Mouse (Mus musculus): ENCODE measurements around the gene Hoxd3. TPM values are rescaled to one million over a fixed set of nuclear protein-coding genes. Genes with fewer than 3 reads are reported as not detected.

Gene Hoxd3
- polyA plus RNA-seq, 1 experiment from 2014 or later, result 0.08 TPM

- Histone ChIP-seq H3K4me2 (ENCODE audit: low read depth, low read length, severe bottlenecking) (no peak overlapping the region), H3K9ac (ENCODE audit: low read length) (no peak overlapping the region), H3K27me3 (ENCODE audit: control insufficient read depth, insufficient read depth, low read length) (peaks cover 96% of the 10 kb centered on the region), H3K9me3 (ENCODE audit: control insufficient read depth, low read length) (no peaks in the 10 kb centered on the region), H3K4me1 (replicated peaks; ENCODE audit: control insufficient read depth, insufficient read depth, low read length) (peaks cover 8% of the 10 kb centered on the region), H3K36me3 (ENCODE audit: control insufficient read depth, insufficient read depth, low read length) (no peaks in the 10 kb centered on the region), H3K27ac (ENCODE audit: low read depth, low read length) (no peak overlapping the region), H3K4me3 (ENCODE audit: low read depth, low read length) (no peak overlapping the region)
- ATAC-seq (replicated peaks; ENCODE audit: low FRiP score) (no peak), DNase-seq (ENCODE audit: low spot score) (no peak)
- WGBS, result 3% methylated on average over 6 of the region's 6 CpGs
These were observed 34.0 kb downstream of the Hoxd3 start for GRCm38 (mm10) chr2:74745540-74746297.

DNA sequence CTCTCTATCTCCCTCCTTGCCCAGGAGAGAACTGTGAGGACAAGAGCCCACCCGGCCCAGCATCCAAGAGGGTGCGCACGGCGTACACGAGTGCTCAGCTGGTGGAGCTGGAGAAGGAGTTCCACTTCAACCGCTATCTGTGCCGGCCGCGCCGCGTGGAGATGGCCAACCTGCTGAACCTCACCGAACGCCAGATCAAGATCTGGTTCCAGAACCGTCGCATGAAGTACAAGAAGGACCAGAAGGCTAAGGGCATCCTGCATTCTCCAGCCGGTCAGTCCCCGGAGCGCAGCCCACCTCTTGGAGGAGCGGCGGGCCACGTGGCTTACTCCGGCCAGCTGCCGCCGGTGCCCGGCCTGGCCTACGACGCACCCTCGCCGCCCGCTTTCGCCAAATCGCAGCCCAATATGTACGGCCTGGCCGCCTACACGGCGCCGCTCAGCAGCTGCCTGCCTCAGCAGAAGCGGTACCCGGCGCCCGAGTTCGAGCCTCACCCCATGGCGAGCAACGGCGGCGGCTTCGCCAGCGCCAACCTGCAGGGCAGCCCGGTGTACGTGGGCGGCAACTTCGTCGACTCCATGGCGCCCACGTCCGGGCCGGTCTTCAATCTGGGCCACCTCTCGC lies 34.7 kb downstream of the Hoxd3 start:
- no peak overlapping the region for H3K9ac ChIP-seq (ENCODE audit: low read length)
- no peak overlapping the region for H3K4me2 ChIP-seq (ENCODE audit: low read depth, low read length, severe bottlenecking)
- H3K4me1 ChIP-seq (replicated peaks; ENCODE audit: control insufficient read depth, insufficient read depth, low read length), result peaks cover 8% of the 10 kb centered on the region
- no peak overlapping the region for H3K27ac ChIP-seq (ENCODE audit: low read depth, low read length)
- DNase-seq (ENCODE audit: low spot score) (peak; percentile 63), ATAC-seq (replicated peaks; ENCODE audit: low FRiP score) (0 out of 2 replicates have a peak, but pooled peaks have one; percentile 23)
- H3K36me3 ChIP-seq (ENCODE audit: control insufficient read depth, insufficient read depth, low read length), result no peaks in the 10 kb centered on the region
- no peaks in the 10 kb centered on the region for H3K9me3 ChIP-seq (ENCODE audit: control insufficient read depth, low read length)
- H3K4me3 ChIP-seq (ENCODE audit: low read depth, low read length), result no peak overlapping the region
- peaks cover 96% of the 10 kb centered on the region for H3K27me3 ChIP-seq (ENCODE audit: control insufficient read depth, insufficient read depth, low read length)
- WGBS, result under 1% methylated on average over 49 of the region's 58 CpGs

- Histone ChIP-seq H3K27ac (ENCODE audit: low read depth, low read length) (no peak overlapping the region), H3K4me1 (replicated peaks; ENCODE audit: control insufficient read depth, insufficient read depth, low read length) (peaks cover 8% of the 10 kb centered on the region), H3K36me3 (ENCODE audit: control insufficient read depth, insufficient read depth, low read length) (no peaks in the 10 kb centered on the region), H3K9me3 (ENCODE audit: control insufficient read depth, low read length) (no peaks in the 10 kb centered on the region), H3K9ac (ENCODE audit: low read length) (no peak overlapping the region), H3K27me3 (ENCODE audit: control insufficient read depth, insufficient read depth, low read length) (peaks cover 96% of the 10 kb centered on the region), H3K4me2 (ENCODE audit: low read depth, low read length, severe bottlenecking) (no peak overlapping the region), H3K4me3 (ENCODE audit: low read depth, low read length) (no peak overlapping the region)
- WGBS, result 1% methylated on average over 24 of the region's 24 CpGs
- ATAC-seq (replicated peaks; ENCODE audit: low FRiP score) (no peak), DNase-seq (ENCODE audit: low spot score) (peak; percentile 61)
These were observed 35.3 kb downstream of the Hoxd3 start for GRCm38 (mm10) chr2:74747006-74747405.

GRCm38 (mm10) chr2:74747661-74748141 lies 36.0 kb downstream of the Hoxd3 start:
- H3K27ac ChIP-seq (ENCODE audit: low read depth, low read length), result no peak overlapping the region
- H3K9me3 ChIP-seq (ENCODE audit: control insufficient read depth, low read length), result no peaks in the 10 kb centered on the region
- no peak for DNase-seq (ENCODE audit: low spot score)
- H3K4me1 ChIP-seq (replicated peaks; ENCODE audit: control insufficient read depth, insufficient read depth, low read length), result peaks cover 12% of the 10 kb centered on the region
- no peak overlapping the region for H3K4me2 ChIP-seq (ENCODE audit: low read depth, low read length, severe bottlenecking)
- peaks cover 96% of the 10 kb centered on the region for H3K27me3 ChIP-seq (ENCODE audit: control insufficient read depth, insufficient read depth, low read length)
- no peak for ATAC-seq (replicated peaks; ENCODE audit: low FRiP score)
- H3K36me3 ChIP-seq (ENCODE audit: control insufficient read depth, insufficient read depth, low read length), result no peaks in the 10 kb centered on the region
- WGBS, result 4% methylated on average over 11 of the region's 11 CpGs
- H3K4me3 ChIP-seq (ENCODE audit: low read depth, low read length), result no peak overlapping the region
- H3K9ac ChIP-seq (ENCODE audit: low read length), result no peak overlapping the region

DNA sequence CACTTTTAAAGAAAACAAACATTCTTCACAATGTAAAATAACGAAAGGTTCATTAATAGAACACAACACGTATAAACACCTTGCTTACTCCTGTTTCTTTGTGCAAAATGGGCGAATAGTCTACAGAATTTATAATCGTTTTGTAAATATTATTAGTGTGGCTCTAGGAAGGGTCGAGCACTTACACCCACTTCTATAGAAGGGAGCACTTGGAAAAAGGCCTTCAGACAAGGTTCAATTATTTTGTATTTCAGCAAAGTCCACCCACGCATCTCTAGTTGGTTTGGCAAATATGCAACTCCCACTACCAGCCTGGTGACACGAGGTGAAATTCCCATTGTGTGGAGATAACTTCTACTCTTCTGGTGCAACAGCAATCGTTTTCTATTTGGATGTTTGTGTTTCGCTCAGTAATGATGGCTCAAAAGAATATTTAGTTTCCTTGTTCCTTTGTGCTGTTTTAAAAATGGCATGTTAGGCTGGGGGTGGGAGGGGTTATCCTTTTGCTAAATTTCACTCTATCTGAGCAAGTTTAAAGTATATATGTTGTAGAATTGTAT lies 36.8 kb downstream of the Hoxd3 start:
- Histone ChIP-seq H3K4me2 (ENCODE audit: low read depth, low read length, severe bottlenecking) (no peak overlapping the region), H3K9me3 (ENCODE audit: control insufficient read depth, low read length) (no peaks in the 10 kb centered on the region), H3K4me3 (ENCODE audit: low read depth, low read length) (no peak overlapping the region), H3K27ac (ENCODE audit: low read depth, low read length) (no peak overlapping the region), H3K4me1 (replicated peaks; ENCODE audit: control insufficient read depth, insufficient read depth, low read length) (peaks cover 17% of the 10 kb centered on the region), H3K27me3 (ENCODE audit: control insufficient read depth, insufficient read depth, low read length) (peaks cover 98% of the 10 kb centered on the region), H3K36me3 (ENCODE audit: control insufficient read depth, insufficient read depth, low read length) (no peaks in the 10 kb centered on the region), H3K9ac (ENCODE audit: low read length) (no peak overlapping the region)
- WGBS, result 3% methylated on average over 9 of the region's 9 CpGs
- ATAC-seq (replicated peaks; ENCODE audit: low FRiP score) (no peak), DNase-seq (ENCODE audit: low spot score) (no peak)

DNA sequence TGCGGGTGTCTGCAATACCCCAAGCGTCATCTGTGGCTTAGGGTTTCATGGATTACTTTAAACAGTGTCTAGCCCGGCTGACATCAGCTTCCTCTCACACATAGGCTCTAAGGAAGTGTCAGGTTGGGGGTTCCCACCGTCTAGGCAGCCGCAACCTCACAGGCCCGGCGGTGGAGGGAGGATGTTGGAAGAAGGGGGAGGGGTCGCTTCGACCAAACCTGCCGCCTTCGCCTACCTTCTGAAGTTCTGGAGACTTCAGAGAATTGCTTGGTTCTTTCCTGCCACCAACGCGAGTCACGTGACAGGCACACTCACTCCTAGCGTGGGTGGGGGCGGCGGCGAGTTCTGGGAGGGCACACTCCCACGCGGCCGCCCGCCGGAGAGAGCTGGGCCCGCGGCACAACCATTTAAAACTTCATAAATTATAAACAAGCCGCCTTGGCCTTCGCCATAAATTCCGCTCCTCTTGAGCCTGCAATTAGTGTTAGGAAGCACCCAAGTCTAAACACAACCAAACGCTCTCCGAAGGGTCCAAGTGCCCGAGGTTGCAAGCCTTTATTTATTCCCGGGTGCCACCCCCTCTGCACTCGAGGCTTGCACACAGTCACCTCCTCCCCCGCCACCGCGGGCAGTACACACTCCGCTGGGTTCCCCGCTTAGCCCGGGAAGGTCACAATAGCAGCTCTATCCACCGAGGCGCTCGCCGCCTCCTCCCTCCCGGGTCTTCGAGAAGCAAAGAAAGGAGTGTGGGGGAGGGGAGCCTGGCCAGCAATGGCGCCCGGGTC lies 37.8 kb downstream of the Hoxd3 start:
- H3K4me3 ChIP-seq (ENCODE audit: low read depth, low read length), result peak overlapping the region; percentile 22
- no peak overlapping the region for H3K9ac ChIP-seq (ENCODE audit: low read length)
- peak overlapping the region; percentile 50 for H3K4me2 ChIP-seq (ENCODE audit: low read depth, low read length, severe bottlenecking)
- no peaks in the 10 kb centered on the region for H3K36me3 ChIP-seq (ENCODE audit: control insufficient read depth, insufficient read depth, low read length)
- ATAC-seq (replicated peaks; ENCODE audit: low FRiP score), result peak; percentile 73
- peak; percentile 82 for DNase-seq (ENCODE audit: low spot score)
- H3K9me3 ChIP-seq (ENCODE audit: control insufficient read depth, low read length), result no peaks in the 10 kb centered on the region
- H3K27ac ChIP-seq (ENCODE audit: low read depth, low read length), result no peak overlapping the region
- under 1% methylated on average over 47 of the region's 47 CpGs for WGBS
- peaks cover 98% of the 10 kb centered on the region for H3K27me3 ChIP-seq (ENCODE audit: control insufficient read depth, insufficient read depth, low read length)
- H3K4me1 ChIP-seq (replicated peaks; ENCODE audit: control insufficient read depth, insufficient read depth, low read length), result peaks cover 17% of the 10 kb centered on the region

DNA sequence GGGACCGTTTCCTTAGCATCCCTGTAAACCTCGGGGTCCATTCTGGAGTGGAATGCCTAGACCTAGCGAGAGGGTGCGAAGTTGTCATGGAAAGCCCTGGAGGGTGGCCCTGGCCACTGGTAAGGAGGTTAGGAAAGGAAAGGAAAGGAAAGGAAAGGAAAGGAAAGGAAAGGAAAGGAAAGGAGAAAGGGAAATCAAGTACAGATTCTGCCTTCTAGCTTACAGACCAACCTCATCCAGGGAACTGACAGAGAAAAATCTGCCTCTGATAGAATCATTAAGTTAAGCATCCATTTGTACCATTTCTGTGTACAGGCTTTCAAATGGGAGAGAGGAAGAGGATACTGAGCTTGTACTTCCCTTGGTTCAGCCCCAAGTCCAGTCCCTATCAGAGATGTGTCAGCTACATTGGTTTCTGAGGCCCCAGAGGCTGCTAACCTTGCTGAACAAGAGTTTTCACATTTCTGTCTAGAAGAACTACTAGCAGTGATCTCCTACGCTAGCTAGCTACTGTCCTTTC lies 39.1 kb downstream of the Hoxd3 start:
- Histone ChIP-seq H3K9me3 (ENCODE audit: control insufficient read depth, low read length) (no peaks in the 10 kb centered on the region), H3K27me3 (ENCODE audit: control insufficient read depth, insufficient read depth, low read length) (peaks cover 95% of the 10 kb centered on the region), H3K4me1 (replicated peaks; ENCODE audit: control insufficient read depth, insufficient read depth, low read length) (peaks cover 17% of the 10 kb centered on the region), H3K9ac (ENCODE audit: low read length) (no peak overlapping the region), H3K4me2 (ENCODE audit: low read depth, low read length, severe bottlenecking) (no peak overlapping the region), H3K36me3 (ENCODE audit: control insufficient read depth, insufficient read depth, low read length) (no peaks in the 10 kb centered on the region), H3K4me3 (ENCODE audit: low read depth, low read length) (no peak overlapping the region), H3K27ac (ENCODE audit: low read depth, low read length) (no peak overlapping the region)
- ATAC-seq (replicated peaks; ENCODE audit: low FRiP score) (no peak), DNase-seq (ENCODE audit: low spot score) (no peak)
- WGBS, result 8% methylated on average over 5 of the region's 5 CpGs

- no peak overlapping the region for H3K4me3 ChIP-seq (ENCODE audit: low read depth, low read length)
- H3K4me2 ChIP-seq (ENCODE audit: low read depth, low read length, severe bottlenecking), result no peak overlapping the region
- no peak overlapping the region for H3K27ac ChIP-seq (ENCODE audit: low read depth, low read length)
- no peak for DNase-seq (ENCODE audit: low spot score)
- H3K9ac ChIP-seq (ENCODE audit: low read length), result no peak overlapping the region
- H3K27me3 ChIP-seq (ENCODE audit: control insufficient read depth, insufficient read depth, low read length), result peaks cover 92% of the 10 kb centered on the region
- peaks cover 17% of the 10 kb centered on the region for H3K4me1 ChIP-seq (replicated peaks; ENCODE audit: control insufficient read depth, insufficient read depth, low read length)
- no peaks in the 10 kb centered on the region for H3K9me3 ChIP-seq (ENCODE audit: control insufficient read depth, low read length)
- WGBS, result 55% methylated on average over 1 of the region's 1 CpGs
- H3K36me3 ChIP-seq (ENCODE audit: control insufficient read depth, insufficient read depth, low read length), result no peaks in the 10 kb centered on the region
- no peak for ATAC-seq (replicated peaks; ENCODE audit: low FRiP score)
These were observed 40.1 kb downstream of the Hoxd3 start for GRCm38 (mm10) chr2:74751861-74752260.

All from forebrain, embryonic 11.5 days (tissue).